Mouse (Mus musculus): ENCODE measurements at regions not wholly inside any gene's neighbourhood (a gene's known extent, or its start where the extent isn't known, plus 50 kb on each side); places are given as distances from the start of the nearest gene placed in this dataset.

- in situ Hi-C loops (cut with MboI; ENCODE audit: unreplicated experiment in 2 of 2): no loop called here
Measured at GRCm38 (mm10) chr11:71651756-71652380, 97.9 kb upstream of the Wscd1 start.

GRCm38 (mm10) chr11:71652381-71652775 is 97.3 kb upstream of the Wscd1 start:
- in situ Hi-C loops (cut with MboI; ENCODE audit: unreplicated experiment in 2 of 2): no loop called here

- in situ Hi-C loops (cut with MboI; ENCODE audit: unreplicated experiment in 2 of 2): no loop called here
Measured at GRCm38 (mm10) chr11:71658346-71658745, 91.4 kb upstream of the Wscd1 start.

- in situ Hi-C loops (cut with MboI; ENCODE audit: unreplicated experiment in 2 of 2): loop anchor here in 1 of 2 experiments (10.0 kb wide), 1 partner anchor 354 kb away; no protein-coding TSS in a partner anchor
Measured at GRCm38 (mm10) chr11:71670111-71671050, 79.3 kb upstream of the Wscd1 start.

GRCm38 (mm10) chr11:71672171-71673050 is 77.3 kb upstream of the Wscd1 start:
- in situ Hi-C loops (cut with MboI; ENCODE audit: unreplicated experiment in 2 of 2): loop anchor here in 1 of 2 experiments (10.0 kb wide), 1 partner anchor 352 kb away; no protein-coding TSS in a partner anchor

- in situ Hi-C loops (cut with MboI; ENCODE audit: unreplicated experiment in 2 of 2): loop anchor here in 1 of 2 experiments (10.0 kb wide), 1 partner anchor 350 kb away; no protein-coding TSS in a partner anchor
Measured at GRCm38 (mm10) chr11:71674319-71674718, 75.4 kb upstream of the Wscd1 start.

GRCm38 (mm10) chr11:71675714-71676313 is 73.9 kb upstream of the Wscd1 start:
- in situ Hi-C loops (cut with MboI; ENCODE audit: unreplicated experiment in 2 of 2): loop anchor here in 1 of 2 experiments (10.0 kb wide), 1 partner anchor 349 kb away; no protein-coding TSS in a partner anchor

- in situ Hi-C loops (cut with MboI; ENCODE audit: unreplicated experiment in 2 of 2): no loop called here
Measured at GRCm38 (mm10) chr11:71697017-71697416, 52.7 kb upstream of the Wscd1 start.

- in situ Hi-C loops (cut with MboI; ENCODE audit: unreplicated experiment in 2 of 2): no loop called here
Measured at GRCm38 (mm10) chr11:71698836-71699235, 50.9 kb upstream of the Wscd1 start.

Measured in v-Abl transformed pro-B cells (cell line).